Mouse (Mus musculus): ENCODE measurements around the gene Gm20489. TPM values are rescaled to one million over a fixed set of nuclear protein-coding genes. Genes with fewer than 3 reads are reported as not detected.

The Gm20489 gene
- polyA plus RNA-seq, 1 experiment, result not detected

- Histone ChIP-seq H3K4me1 (ENCODE audit: control insufficient read depth, insufficient read depth, low read length) (no peaks in the 10 kb centered on the region), H3K27ac (ENCODE audit: insufficient read depth, low read length) (no peak overlapping the region), H3K4me3 (ENCODE audit: insufficient read depth, low read length) (no peak overlapping the region)
- TF ChIP-seq POLR2A (IDR thresholded peaks at IDR 0.05; ENCODE audit: extremely low read depth, insufficient read depth, low read length) (no peak), CTCF (IDR thresholded peaks at IDR 0.05; ENCODE audit: extremely low read depth, insufficient read depth, low read length) (no peak)
These were observed 20.2 kb upstream of the Gm20489 start for GRCm38 (mm10) chrX:101289037-101289436.

- TF ChIP-seq CTCF (IDR thresholded peaks at IDR 0.05; ENCODE audit: extremely low read depth, insufficient read depth, low read length) (no peak), POLR2A (IDR thresholded peaks at IDR 0.05; ENCODE audit: extremely low read depth, insufficient read depth, low read length) (no peak)
- no peak overlapping the region for H3K27ac ChIP-seq (ENCODE audit: insufficient read depth, low read length)
- no peaks in the 10 kb centered on the region for H3K4me1 ChIP-seq (ENCODE audit: control insufficient read depth, insufficient read depth, low read length)
- no peak overlapping the region for H3K4me3 ChIP-seq (ENCODE audit: insufficient read depth, low read length)
These were observed 19.6 kb upstream of the Gm20489 start for GRCm38 (mm10) chrX:101288432-101288831.

- no peaks in the 10 kb centered on the region for H3K4me1 ChIP-seq (ENCODE audit: control insufficient read depth, insufficient read depth, low read length)
- H3K4me3 ChIP-seq (ENCODE audit: insufficient read depth, low read length), result no peak overlapping the region
- no peak for TF ChIP-seq CTCF (IDR thresholded peaks at IDR 0.05; ENCODE audit: extremely low read depth, insufficient read depth, low read length)
- no peak for TF ChIP-seq POLR2A (IDR thresholded peaks at IDR 0.05; ENCODE audit: extremely low read depth, insufficient read depth, low read length)
- no peak overlapping the region for H3K27ac ChIP-seq (ENCODE audit: insufficient read depth, low read length)
These were observed 18.7 kb upstream of the Gm20489 start for GRCm38 (mm10) chrX:101287543-101287942.

- Histone ChIP-seq H3K27ac (ENCODE audit: insufficient read depth, low read length) (no peak overlapping the region), H3K4me3 (ENCODE audit: insufficient read depth, low read length) (no peak overlapping the region), H3K4me1 (ENCODE audit: control insufficient read depth, insufficient read depth, low read length) (no peaks in the 10 kb centered on the region)
- no peak for TF ChIP-seq POLR2A (IDR thresholded peaks at IDR 0.05; ENCODE audit: extremely low read depth, insufficient read depth, low read length)
- TF ChIP-seq CTCF (IDR thresholded peaks at IDR 0.05; ENCODE audit: extremely low read depth, insufficient read depth, low read length), result no peak
These were observed 17.3 kb upstream of the Gm20489 start for GRCm38 (mm10) chrX:101285953-101286670.

GRCm38 (mm10) chrX:101285534-101285933 is 16.7 kb upstream of the Gm20489 start:
- no peak overlapping the region for H3K4me3 ChIP-seq (ENCODE audit: insufficient read depth, low read length)
- TF ChIP-seq POLR2A (IDR thresholded peaks at IDR 0.05; ENCODE audit: extremely low read depth, insufficient read depth, low read length) (no peak), CTCF (IDR thresholded peaks at IDR 0.05; ENCODE audit: extremely low read depth, insufficient read depth, low read length) (peak; percentile 59)
- no peaks in the 10 kb centered on the region for H3K4me1 ChIP-seq (ENCODE audit: control insufficient read depth, insufficient read depth, low read length)
- no peak overlapping the region for H3K27ac ChIP-seq (ENCODE audit: insufficient read depth, low read length)

GRCm38 (mm10) chrX:101282813-101283212 is 14.0 kb upstream of the Gm20489 start:
- Histone ChIP-seq H3K4me3 (ENCODE audit: insufficient read depth, low read length) (no peak overlapping the region), H3K4me1 (ENCODE audit: control insufficient read depth, insufficient read depth, low read length) (no peaks in the 10 kb centered on the region), H3K27ac (ENCODE audit: insufficient read depth, low read length) (no peak overlapping the region)
- TF ChIP-seq CTCF (IDR thresholded peaks at IDR 0.05; ENCODE audit: extremely low read depth, insufficient read depth, low read length), result no peak
- no peak for TF ChIP-seq POLR2A (IDR thresholded peaks at IDR 0.05; ENCODE audit: extremely low read depth, insufficient read depth, low read length)

GRCm38 (mm10) chrX:101273875-101274738 is 5.3 kb upstream of the Gm20489 start, which contains the start of gene Med12:
Med12 (plus strand) TSS chrX:101274030.
- Histone ChIP-seq H3K27ac (ENCODE audit: insufficient read depth, low read length) (no peak within 1 kb of the TSS), H3K4me1 (ENCODE audit: control insufficient read depth, insufficient read depth, low read length) (peaks cover 2% of the 10 kb centered on the region; the same call in 1 of the 2 replicates), H3K4me3 (ENCODE audit: insufficient read depth, low read length) (peak within 1 kb of the TSS; percentile 90)
- TF ChIP-seq CTCF (IDR thresholded peaks at IDR 0.05; ENCODE audit: extremely low read depth, insufficient read depth, low read length), result no peak
- TF ChIP-seq POLR2A (IDR thresholded peaks at IDR 0.05; ENCODE audit: extremely low read depth, insufficient read depth, low read length), result no peak

- Histone ChIP-seq H3K4me1 (ENCODE audit: control insufficient read depth, insufficient read depth, low read length) (peaks cover 2% of the 10 kb centered on the region; the same call in 1 of the 2 replicates), H3K4me3 (ENCODE audit: insufficient read depth, low read length) (peak overlapping the region; percentile 90; the same call in 1 of the 2 replicates), H3K27ac (ENCODE audit: insufficient read depth, low read length) (no peak overlapping the region)
- TF ChIP-seq CTCF (IDR thresholded peaks at IDR 0.05; ENCODE audit: extremely low read depth, insufficient read depth, low read length), result no peak
- no peak for TF ChIP-seq POLR2A (IDR thresholded peaks at IDR 0.05; ENCODE audit: extremely low read depth, insufficient read depth, low read length)
These were observed 4.6 kb upstream of the Gm20489 start for GRCm38 (mm10) chrX:101273410-101273809.

- Histone ChIP-seq H3K4me3 (ENCODE audit: insufficient read depth, low read length) (no peak within 1 kb of the TSS), H3K4me1 (ENCODE audit: control insufficient read depth, insufficient read depth, low read length) (no peaks in the 10 kb centered on the region)
- TF ChIP-seq CTCF (IDR thresholded peaks at IDR 0.05; ENCODE audit: extremely low read depth, insufficient read depth, low read length) (no peak), POLR2A (IDR thresholded peaks at IDR 0.05; ENCODE audit: extremely low read depth, insufficient read depth, low read length) (no peak)
These were observed 633 bp downstream of the Gm20489 start, which contains the start of gene Il2rg for GRCm38 (mm10) chrX:101268025-101268754. Il2rg (minus strand) TSS chrX:101268255.

More at GRCm38 (mm10) chrX:101268025-101268754, 633 bp downstream of the Gm20489 start, which contains the start of gene Il2rg:
- H3K27ac ChIP-seq (ENCODE audit: insufficient read depth, low read length), result no peak within 1 kb of the TSS
